19 mouse cellular contexts compared by ENCODE assay signal in the genomic region with DNA sequence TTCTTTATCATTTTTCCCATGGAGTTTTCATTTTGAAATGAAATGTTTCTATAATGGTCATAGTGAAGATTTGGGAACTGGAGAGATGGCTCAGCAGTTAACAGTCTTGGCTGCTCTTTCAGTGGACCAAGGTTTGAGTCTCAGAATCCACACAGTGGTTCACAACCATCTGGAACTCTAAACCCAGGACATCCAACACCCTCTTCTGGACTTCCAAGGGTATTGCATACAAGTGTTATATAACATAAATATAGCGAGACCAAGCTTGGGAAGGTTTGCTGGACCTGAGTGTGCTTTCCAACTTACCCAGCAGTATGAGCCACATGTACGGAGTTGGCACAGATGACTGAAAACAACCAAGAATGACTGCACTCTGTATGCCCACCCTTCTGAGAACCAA. TPM values are rescaled to one million over a fixed set of nuclear protein-coding genes. Genes with fewer than 3 reads are reported as not detected.
DNase-seq lines count a peak whose midpoint lies in the region; ATAC-seq and TF ChIP-seq lines count a peak whose summit lies in the region.
"Had no signal": no experiment of that assay in that cellular context is flagged by ENCODE, and none has a peak within 500 bp of the region (broad histone marks: within the 10 kb centered on the region; RNA-seq: fewer than 3 reads in every experiment).

No protein-coding gene starts in this region.

- H3K9ac ChIP-seq in midbrain, postnatal 0 days (replicated peaks; ENCODE audit: low read length, poor library complexity, severe bottlenecking), result no peak overlapping the region
- H3K9ac ChIP-seq in stomach, postnatal 0 days (ENCODE audit: low read length), result no peak overlapping the region
- H3K9ac ChIP-seq: hindbrain, embryonic 12.5 days; limb, embryonic 15.5 days had no signal

- H3K36me3 ChIP-seq in midbrain, postnatal 0 days (ENCODE audit: insufficient read depth, low read length), result no peaks in the 10 kb centered on the region
- H3K36me3 ChIP-seq in midbrain, embryonic 10.5 days, result no peaks in the 10 kb centered on the region
- H3K36me3 ChIP-seq in stomach, postnatal 0 days (ENCODE audit: control insufficient read depth, insufficient read depth, low read length), result no peaks in the 10 kb centered on the region
- H3K36me3 ChIP-seq: heart, embryonic 13.5 days; hindbrain, embryonic 12.5 days; limb, embryonic 15.5 days had no signal

- intact Hi-C loops in heart, postnatal 14 days (cut with DNase I), result loop anchor here (5.0 kb wide), 1 partner anchor 103 kb away; no protein-coding TSS in a partner anchor

- no peaks in the 10 kb centered on the region for H3K27me3 ChIP-seq in midbrain, postnatal 0 days (ENCODE audit: insufficient read depth, low read length)
- H3K27me3 ChIP-seq in midbrain, embryonic 10.5 days (ENCODE audit: low read depth, poor library complexity, severe bottlenecking), result peaks cover 2% of the 10 kb centered on the region; the same call in 1 of the 2 replicates
- no peaks in the 10 kb centered on the region for H3K27me3 ChIP-seq in stomach, postnatal 0 days (ENCODE audit: control insufficient read depth, insufficient read depth, low read length)
- H3K27me3 ChIP-seq: heart, embryonic 13.5 days; hindbrain, embryonic 12.5 days; limb, embryonic 15.5 days; Patski had no signal

- ATAC-seq in midbrain, postnatal 0 days (ENCODE audit: low FRiP score), result no peak
- ATAC-seq in granulocyte monocyte progenitor cell, adult 5-6 weeks (replicated peaks; ENCODE audit: poor library complexity, severe bottlenecking), result peak; percentile 70
- no peak for ATAC-seq in stomach, postnatal 0 days (ENCODE audit: low FRiP score, low TSS enrichment)
- ATAC-seq: Patski had no signal

- 0 out of 2 replicates have a peak, but pooled peaks have one; percentile 7 for TF ChIP-seq CTCF in midbrain, postnatal 0 days (IDR thresholded peaks at IDR 0.05)
- peak; percentile 61 for TF ChIP-seq CTCF in stomach, postnatal 0 days (IDR thresholded peaks at IDR 0.05; ENCODE audit: low read depth)

- H3K27ac ChIP-seq in midbrain, postnatal 0 days (ENCODE audit: low read depth, low read length), result no peak overlapping the region
- H3K27ac ChIP-seq in midbrain, embryonic 10.5 days (replicated peaks), result no peak overlapping the region
- H3K27ac ChIP-seq in stomach, postnatal 0 days (replicated peaks), result no peak overlapping the region
- H3K27ac ChIP-seq: hindbrain, embryonic 12.5 days; limb, embryonic 15.5 days had no signal

- no peak overlapping the region for H3K4me2 ChIP-seq in midbrain, postnatal 0 days (ENCODE audit: low read depth, low read length, poor library complexity, severe bottlenecking)
- H3K4me2 ChIP-seq in stomach, postnatal 0 days (replicated peaks; ENCODE audit: low read depth), result no peak overlapping the region
- H3K4me2 ChIP-seq: hindbrain, embryonic 12.5 days; limb, embryonic 15.5 days; midbrain, embryonic 11.5 days had no signal

- TF ChIP-seq EP300 in stomach, postnatal 0 days (optimal IDR thresholded peaks at IDR 0.05), result no peak

- 94% methylated on average over 2 of the region's 2 CpGs for WGBS in midbrain, postnatal 0 days
- 95% methylated on average over 2 of the region's 2 CpGs for WGBS in midbrain, embryonic 10.5 days
- WGBS in stomach, postnatal 0 days, result 97% methylated on average over 2 of the region's 2 CpGs

- peak; percentile 63 for DNase-seq in kidney, adult 9 months
- no peak for DNase-seq in kidney, postnatal 14 days
- DNase-seq in midbrain, postnatal 0 days (ENCODE audit: low spot score), result no peak
- no peak for DNase-seq in midbrain, embryonic 10.5 days (ENCODE audit: low spot score)
- no peak for DNase-seq in stomach, postnatal 0 days (ENCODE audit: low spot score)
- no peak for DNase-seq in frontal cortex, adult 2 months (ENCODE audit: extremely low spot score in 1 of 2, low spot score in 1 of 2)
- DNase-seq in heart, postnatal 14 days, result no peak
- DNase-seq: cerebellum, postnatal 25 days; gastrocnemius, postnatal 36 days; lung, postnatal 14 days; right cerebral cortex, adult 18-20 months; spleen, adult 18-20 months; thymus, postnatal 36 days had no signal

- no peak overlapping the region for H3K4me3 ChIP-seq in midbrain, postnatal 0 days (ENCODE audit: low read depth, low read length)
- H3K4me3 ChIP-seq in midbrain, embryonic 10.5 days, result no peak overlapping the region
- H3K4me3 ChIP-seq in stomach, postnatal 0 days (ENCODE audit: low read depth, low read length), result no peak overlapping the region
- H3K4me3 ChIP-seq: heart, embryonic 13.5 days; hindbrain, embryonic 12.5 days; limb, embryonic 15.5 days had no signal

- H3K9me3 ChIP-seq in midbrain, postnatal 0 days (ENCODE audit: low read length), result no peaks in the 10 kb centered on the region
- H3K9me3 ChIP-seq in midbrain, embryonic 10.5 days (replicated peaks), result no peaks in the 10 kb centered on the region
- no peaks in the 10 kb centered on the region for H3K9me3 ChIP-seq in stomach, postnatal 0 days (ENCODE audit: control insufficient read depth, low read length)
- H3K9me3 ChIP-seq: heart, embryonic 13.5 days; hindbrain, embryonic 12.5 days; limb, embryonic 15.5 days had no signal

- no peaks in the 10 kb centered on the region for H3K4me1 ChIP-seq in midbrain, postnatal 0 days (ENCODE audit: insufficient read depth, low read length)
- H3K4me1 ChIP-seq in midbrain, embryonic 10.5 days, result no peaks in the 10 kb centered on the region
- H3K4me1 ChIP-seq in stomach, postnatal 0 days (replicated peaks; ENCODE audit: control insufficient read depth, insufficient read depth), result no peaks in the 10 kb centered on the region
- H3K4me1 ChIP-seq: hindbrain, embryonic 12.5 days had no signal

RNA-seq across cellular contexts. Expression of gene Arhgap10, which starts 7.2 kb away (rescaled TPM):
- 4.4 and 5.4 TPM in 2 replicates for total RNA-seq in midbrain, postnatal 0 days (2014; rRNA removed)
- polyA plus RNA-seq in midbrain, postnatal 0 days (2015; fragmentation: Nextera tagmentation; extraction: Ambion mirVana), result 2.3 TPM in 2 replicates
- polyA plus RNA-seq in midbrain, embryonic 10.5 days (2016; fragmentation: Nextera tagmentation; extraction: Ambion mirVana), result 13.9 and 16.5 TPM in 2 replicates
- total RNA-seq in granulocyte monocyte progenitor cell, adult 5-6 weeks (2014; fragmentation: Nextera tagmentation), result 3.5 and 6.4 TPM in 2 replicates
- 12.2 and 21.8 TPM in 2 replicates for total RNA-seq in granulocyte monocyte progenitor cell, adult 5-6 weeks (2017)
- polyA plus RNA-seq in stomach, postnatal 0 days (2015; fragmentation: Nextera tagmentation; extraction: Ambion mirVana), result 18.8 TPM in 2 replicates
- polyA plus RNA-seq in frontal cortex, adult 2 months (2012; rRNA removed), result 17.4 and 19.2 TPM in 2 replicates
- total RNA-seq in heart, postnatal 14 days (2021), result 10 to 100 TPM; 48.6 to 52.5 TPM

RNA-seq across cellular contexts. Expression of gene Prmt9, which starts 24.3 kb away (rescaled TPM):
- total RNA-seq in midbrain, postnatal 0 days (2014; rRNA removed), result 26.5 and 28.1 TPM in 2 replicates
- polyA plus RNA-seq in midbrain, postnatal 0 days (2015; fragmentation: Nextera tagmentation; extraction: Ambion mirVana), result 21.3 and 21.5 TPM in 2 replicates
- polyA plus RNA-seq in midbrain, embryonic 10.5 days (2016; fragmentation: Nextera tagmentation; extraction: Ambion mirVana), result 22.9 and 23.6 TPM in 2 replicates
- total RNA-seq in granulocyte monocyte progenitor cell, adult 5-6 weeks (2014; fragmentation: Nextera tagmentation), result 14.7 and 22.3 TPM in 2 replicates
- total RNA-seq in granulocyte monocyte progenitor cell, adult 5-6 weeks (2017), result 23.1 TPM in 2 replicates
- polyA plus RNA-seq in stomach, postnatal 0 days (2015; fragmentation: Nextera tagmentation; extraction: Ambion mirVana), result 9.7 TPM in 2 replicates
- polyA plus RNA-seq in frontal cortex, adult 2 months (2012; rRNA removed), result 19.3 and 19.9 TPM in 2 replicates
- 10 to 100 TPM; 14.8 to 15.9 TPM for total RNA-seq in heart, postnatal 14 days (2021)
